Mouse (Mus musculus): ENCODE results near the gene Spink4. TPM values are rescaled to one million over a fixed set of nuclear protein-coding genes. Genes with fewer than 3 reads are reported as not detected.

The Spink4 gene
- total and polyA plus RNA-seq, 3 experiments, result 0.19 to 1.4 TPM; not detected in 1

GRCm38 (mm10) chr4:40969781-40970591 lies 50.1 kb downstream of the Spink4 start:
- H3K4me3 ChIP-seq (ENCODE audit: control insufficient read depth in 1 of 2, insufficient read depth in 1 of 2, low read depth in 2 of 2, low read length in 2 of 2), result peak overlapping the region; percentile 90 to 94
- peak overlapping the region; percentile 69 for H3K27ac ChIP-seq (ENCODE audit: control insufficient read depth, low read depth, low read length)
- no peaks in the 10 kb centered on the region for H3K27me3 ChIP-seq (ENCODE audit: control insufficient read depth in 1 of 2, insufficient read depth in 2 of 2, low read length in 2 of 2)
- H3K9me3 ChIP-seq (replicated peaks; ENCODE audit: insufficient read depth, low read length), result no peaks in the 10 kb centered on the region
- no peak for TF ChIP-seq KAT2A (conservative IDR thresholded peaks at IDR 0.05; ENCODE audit: low read depth, low read length)
- 0 out of 2 replicates have a peak, but pooled peaks have one; percentile 16 for TF ChIP-seq ZNF384 (IDR thresholded peaks at IDR 0.05; ENCODE audit: low read depth, low read length)
- TF ChIP-seq ZKSCAN1 (IDR thresholded peaks at IDR 0.05; ENCODE audit: low read depth, low read length), result no peak
- peak; percentile 45; the same call in 1 of the 2 replicates for TF ChIP-seq CHD1 (IDR thresholded peaks at IDR 0.05; ENCODE audit: low read depth, low read length)
- H3K36me3 ChIP-seq (ENCODE audit: control insufficient read depth in 1 of 2, insufficient read depth in 2 of 2, low read length in 2 of 2), result peaks cover 7 to 23% of the 10 kb centered on the region in 2 experiments; a peak in 3 of 4 replicates
- peaks cover 0 to 24% of the 10 kb centered on the region in 2 experiments; a peak in 3 of 4 replicates for H3K4me1 ChIP-seq (ENCODE audit: control insufficient read depth in 1 of 2, insufficient read depth in 2 of 2, low read length in 2 of 2)
- peak overlapping the region; percentile 91 for H3K9ac ChIP-seq (ENCODE audit: control insufficient read depth, low read depth, low read length, poor library complexity, severe bottlenecking)
- DNase-seq (ENCODE audit: low read depth, low spot score), result peak; percentile 34
- peaks cover 39% of the 10 kb centered on the region for H3K79me2 ChIP-seq (ENCODE audit: control insufficient read depth, insufficient read depth, low read length, poor library complexity)

- no peak for DNase-seq (ENCODE audit: low read depth, low spot score)
- Histone ChIP-seq H3K27me3 (ENCODE audit: control insufficient read depth in 1 of 2, insufficient read depth in 2 of 2, low read length in 2 of 2) (no peaks in the 10 kb centered on the region), H3K9me3 (replicated peaks; ENCODE audit: insufficient read depth, low read length) (no peaks in the 10 kb centered on the region), H3K4me3 (ENCODE audit: control insufficient read depth in 1 of 2, insufficient read depth in 1 of 2, low read depth in 2 of 2, low read length in 2 of 2) (peak overlapping the region; percentile 90 to 94), H3K79me2 (ENCODE audit: control insufficient read depth, insufficient read depth, low read length, poor library complexity) (peaks cover 40% of the 10 kb centered on the region), H3K27ac (ENCODE audit: control insufficient read depth, low read depth, low read length) (peak overlapping the region; percentile 69), H3K36me3 (ENCODE audit: control insufficient read depth in 1 of 2, insufficient read depth in 2 of 2, low read length in 2 of 2) (peaks cover 7 to 24% of the 10 kb centered on the region in 2 experiments; a peak in 3 of 4 replicates), H3K4me1 (ENCODE audit: control insufficient read depth in 1 of 2, insufficient read depth in 2 of 2, low read length in 2 of 2) (peaks cover 0 to 24% of the 10 kb centered on the region in 2 experiments; a peak in 3 of 4 replicates), H3K9ac (ENCODE audit: control insufficient read depth, low read depth, low read length, poor library complexity, severe bottlenecking) (peak overlapping the region; percentile 91)
- TF ChIP-seq ZMIZ1 (IDR thresholded peaks at IDR 0.05; ENCODE audit: low read depth, low read length) (0 out of 2 replicates have a peak, but pooled peaks have one; percentile 37), NRF1 (IDR thresholded peaks at IDR 0.05; ENCODE audit: insufficient read depth, low read depth, low read length, poor library complexity, severe bottlenecking) (no peak), BHLHE40 (IDR thresholded peaks at IDR 0.05; ENCODE audit: borderline replicate concordance, low read depth, low read length) (no peak), MXI1 (IDR thresholded peaks at IDR 0.05; ENCODE audit: low read depth, low read length) (no peak), POLR2A (IDR thresholded peaks at IDR 0.05; ENCODE audit: control insufficient read depth in 1 of 2, insufficient read depth in 1 of 2, low read depth in 1 of 2, low read length in 2 of 2, poor library complexity in 1 of 2) (0 out of 4 replicates have a peak, but pooled peaks of 1 of the 2 experiments have one; percentile 72)
Measured at GRCm38 (mm10) chr4:40970592-40970841, 50.7 kb downstream of the Spink4 start.

GRCm38 (mm10) chr4:40970842-40971701 lies 51.2 kb downstream of the Spink4 start, which contains the start of gene Nfx1:
Gene Nfx1 (plus strand): TSS chr4:40970906.
- Histone ChIP-seq H3K9ac (ENCODE audit: control insufficient read depth, low read depth, low read length, poor library complexity, severe bottlenecking) (peak within 1 kb of the TSS; percentile 91), H3K79me2 (ENCODE audit: control insufficient read depth, insufficient read depth, low read length, poor library complexity) (peaks cover 45% of the 10 kb centered on the region), H3K36me3 (ENCODE audit: control insufficient read depth in 1 of 2, insufficient read depth in 2 of 2, low read length in 2 of 2) (peaks cover 8 to 27% of the 10 kb centered on the region in 2 experiments), H3K4me3 (ENCODE audit: control insufficient read depth in 1 of 2, insufficient read depth in 1 of 2, low read depth in 2 of 2, low read length in 2 of 2) (peak within 1 kb of the TSS; percentile 90 to 94), H3K27me3 (ENCODE audit: control insufficient read depth in 1 of 2, insufficient read depth in 2 of 2, low read length in 2 of 2) (no peaks in the 10 kb centered on the region), H3K4me1 (ENCODE audit: control insufficient read depth in 1 of 2, insufficient read depth in 2 of 2, low read length in 2 of 2) (peaks cover 0 to 24% of the 10 kb centered on the region in 2 experiments; a peak in 3 of 4 replicates), H3K27ac (ENCODE audit: control insufficient read depth, low read depth, low read length) (peak within 1 kb of the TSS; percentile 78), H3K9me3 (replicated peaks; ENCODE audit: insufficient read depth, low read length) (no peaks in the 10 kb centered on the region)
- DNase-seq (ENCODE audit: low read depth, low spot score), result peak; percentile 97
- no peak for TF ChIP-seq ZKSCAN1 (IDR thresholded peaks at IDR 0.05; ENCODE audit: low read depth, low read length)
- peak; percentile 80; the same call in 1 of the 2 replicates for TF ChIP-seq POLR2AphosphoS2 (IDR thresholded peaks at IDR 0.05; ENCODE audit: low read length)
- no peak for TF ChIP-seq GABPA (IDR thresholded peaks at IDR 0.05; ENCODE audit: low read depth, low read length)
- TF ChIP-seq USF2 (IDR thresholded peaks at IDR 0.05; ENCODE audit: borderline replicate concordance in 1 of 2, insufficient read depth in 1 of 2, low read depth in 1 of 2, low read length in 2 of 2), result peak; percentile 72 to 87
- peak; percentile 99 for TF ChIP-seq USF1 (IDR thresholded peaks at IDR 0.05; ENCODE audit: low read depth, low read length)
- peak; percentile 68 for TF ChIP-seq TBP (IDR thresholded peaks at IDR 0.05; ENCODE audit: low read depth, low read length)
- TF ChIP-seq ZMIZ1 (IDR thresholded peaks at IDR 0.05; ENCODE audit: low read depth, low read length), result 0 out of 2 replicates have a peak, but pooled peaks have one; percentile 20
- TF ChIP-seq MEF2A (IDR thresholded peaks at IDR 0.05; ENCODE audit: extremely low read depth, insufficient replicate concordance, low read depth, low read length, poor library complexity, severe bottlenecking), result no peak
- peak; percentile 96 for TF ChIP-seq MAX (IDR thresholded peaks at IDR 0.05; ENCODE audit: low read length)
- no peak for TF ChIP-seq CHD1 (IDR thresholded peaks at IDR 0.05; ENCODE audit: low read depth, low read length)
- no peak for TF ChIP-seq ZNF384 (IDR thresholded peaks at IDR 0.05; ENCODE audit: low read depth, low read length)
- peak; percentile 98 for TF ChIP-seq MXI1 (IDR thresholded peaks at IDR 0.05; ENCODE audit: low read depth, low read length)
- TF ChIP-seq MYC (IDR thresholded peaks at IDR 0.05; ENCODE audit: low read depth, low read length), result peak; percentile 87
- TF ChIP-seq POLR2A (IDR thresholded peaks at IDR 0.05; ENCODE audit: control insufficient read depth in 1 of 2, insufficient read depth in 1 of 2, low read depth in 1 of 2, low read length in 2 of 2, poor library complexity in 1 of 2), result peak; percentile 86 to 96
- no peak for TF ChIP-seq JUND (IDR thresholded peaks at IDR 0.05; ENCODE audit: low read depth, low read length)
- peak; percentile 94 for TF ChIP-seq NELFE (IDR thresholded peaks at IDR 0.05; ENCODE audit: low read depth, low read length)
